Mouse (Mus musculus) neural tube, embryonic 15.5 days (tissue): Measurements from ENCODE around the gene Mpv17l2. TPM values are rescaled to one million over a fixed set of nuclear protein-coding genes. Genes with fewer than 3 reads are reported as not detected.

Source experiments
- ATAC-seq: fragments of 200-750 bp; cut with Nextera tagmentation; 2 replicates; pipeline ENCODE4 v1.8.0; 2017; ENCODE audit warnings: mild to moderate bottlenecking, moderate TSS enrichment, moderate library complexity; ENCODE audit not compliant: low FRiP score
- H3K27ac ChIP-seq: fragments of 300-500 bp; sonication (generic); replicated peaks from 2 replicates; pipeline ENCODE4 v1.5.1; 2015; ENCODE audit warnings: mild to moderate bottlenecking, inconsistent platforms
- H3K27me3 ChIP-seq: fragments of 300-500 bp; sonication (generic); replicated peaks from 2 replicates; pipeline ENCODE4 v1.6.1; 2015; ENCODE audit warnings: inconsistent platforms
- H3K36me3 ChIP-seq: fragments of 300-500 bp; sonication (generic); 2 replicates; pipeline ENCODE4 v1.6.1; 2015; ENCODE audit warnings: inconsistent platforms
- H3K4me1 ChIP-seq: fragments of 300-500 bp; sonication (generic); 2 replicates; pipeline ENCODE4 v1.6.1; 2015; ENCODE audit warnings: inconsistent platforms
- H3K4me2 ChIP-seq: fragments of 300-500 bp; sonication (generic); 2 replicates; pipeline ENCODE4 v1.6.1; 2015; ENCODE audit warnings: inconsistent platforms, mild to moderate bottlenecking, moderate library complexity
- H3K4me3 ChIP-seq: fragments of 300-500 bp; sonication (generic); replicated peaks from 2 replicates; pipeline ENCODE4 v1.5.1; 2015; ENCODE audit warnings: mild to moderate bottlenecking, inconsistent platforms
- H3K9ac ChIP-seq: fragments of 300-500 bp; sonication (generic); replicated peaks from 2 replicates; pipeline ENCODE4 v1.6.1; 2015; ENCODE audit warnings: mild to moderate bottlenecking, inconsistent platforms
- H3K9me3 ChIP-seq: fragments of 300-500 bp; sonication (generic); replicated peaks from 2 replicates; pipeline ENCODE4 v1.6.1; 2016; ENCODE audit warnings: inconsistent platforms
- WGBS: fragments of 180-500 bp; shearing (Covaris S2); methylation state at CpG from one replicate; pipeline ENCODE4 v1.1.7; 2015; ENCODE audit warnings: mixed read lengths; 5-methylcytosine and 5-hydroxymethylcytosine counted together
- polyA plus RNA-seq: library from polyadenylated mRNA; unstranded; fragments of >200 nt; fragmentation: Nextera tagmentation; extraction: Ambion mirVana; gene quantifications from 2 replicates; pipeline ENCODE4 v1.2.1, GENCODE M21; 2015

Mpv17l2 gene
- polyA plus RNA-seq, 1 experiment from 2014 or later = 43.5 TPM

- Histone ChIP-seq H3K36me3 (peaks cover 32% of the 10 kb centered on the region), H3K9me3 (no peaks in the 10 kb centered on the region), H3K27me3 (0 out of 2 replicates have a peak, but pooled peaks cover under 1% of the 10 kb centered on the region), H3K4me2 (peak overlapping the region; percentile 73), H3K4me3 (peak overlapping the region; percentile 69), H3K9ac (peak overlapping the region; percentile 78), H3K27ac (peak overlapping the region; percentile 92), H3K4me1 (peaks cover 54% of the 10 kb centered on the region)
- ATAC-seq = peak; percentile 69
- 10% methylated on average over 50 of the region's 50 CpGs for WGBS
Observed at GRCm38 (mm10) chr8:70754871-70755660, 5.7 kb downstream of the Mpv17l2 start.

- peaks cover 9% of the 10 kb centered on the region; the same call in 1 of the 2 replicates for H3K27me3 ChIP-seq
- peak within 1 kb of the TSS; percentile 92 for H3K27ac ChIP-seq
- no peaks in the 10 kb centered on the region for H3K9me3 ChIP-seq
- peak within 1 kb of the TSS; percentile 73 for H3K4me2 ChIP-seq
- H3K9ac ChIP-seq = peak within 1 kb of the TSS; percentile 78
- peak; percentile 97 for ATAC-seq
- 9% methylated on average over 37 of the region's 37 CpGs for WGBS
- peak within 1 kb of the TSS; percentile 69 for H3K4me3 ChIP-seq
- peaks cover 46% of the 10 kb centered on the region for H3K4me1 ChIP-seq
- peaks cover 32% of the 10 kb centered on the region for H3K36me3 ChIP-seq
Observed at GRCm38 (mm10) chr8:70754043-70754870, 6.5 kb downstream of the Mpv17l2 start, which contains the start of gene Rab3a. Gene Rab3a, plus strand, starts transcription at chr8:70754679.

GRCm38 (mm10) chr8:70753151-70753550 lies 7.6 kb downstream of the Mpv17l2 start:
- Histone ChIP-seq H3K4me3 (no peak overlapping the region), H3K27me3 (peaks cover 19% of the 10 kb centered on the region), H3K36me3 (peaks cover 24% of the 10 kb centered on the region), H3K9ac (0 out of 2 replicates have a peak overlapping the region, but pooled peaks have one; percentile 18), H3K4me1 (peaks cover 38% of the 10 kb centered on the region), H3K27ac (0 out of 2 replicates have a peak overlapping the region, but pooled peaks have one; percentile 92), H3K4me2 (peak overlapping the region; percentile 9), H3K9me3 (no peaks in the 10 kb centered on the region)
- no peak for ATAC-seq
- WGBS = 33% methylated on average over 21 of the region's 21 CpGs

GRCm38 (mm10) chr8:70752000-70752764 lies 8.6 kb downstream of the Mpv17l2 start:
- Histone ChIP-seq H3K9me3 (no peaks in the 10 kb centered on the region), H3K36me3 (peaks cover 15% of the 10 kb centered on the region), H3K27ac (0 out of 2 replicates have a peak overlapping the region, but pooled peaks have one; percentile 0), H3K9ac (no peak overlapping the region), H3K4me1 (peaks cover 30% of the 10 kb centered on the region), H3K4me2 (no peak overlapping the region), H3K27me3 (peaks cover 28% of the 10 kb centered on the region), H3K4me3 (no peak overlapping the region)
- WGBS = 38% methylated on average over 11 of the region's 11 CpGs
- ATAC-seq = no peak

GRCm38 (mm10) chr8:70750128-70750680 lies 10.5 kb downstream of the Mpv17l2 start:
- Histone ChIP-seq H3K9me3 (no peaks in the 10 kb centered on the region), H3K4me1 (peaks cover 11% of the 10 kb centered on the region), H3K4me3 (no peak overlapping the region), H3K27me3 (peaks cover 47% of the 10 kb centered on the region), H3K4me2 (no peak overlapping the region), H3K27ac (no peak overlapping the region), H3K36me3 (no peaks in the 10 kb centered on the region), H3K9ac (no peak overlapping the region)
- no peak for ATAC-seq
- WGBS = 91% methylated on average over 13 of the region's 13 CpGs

GRCm38 (mm10) chr8:70749097-70749674 lies 11.6 kb downstream of the Mpv17l2 start:
- no peaks in the 10 kb centered on the region for H3K9me3 ChIP-seq
- ATAC-seq = no peak
- H3K9ac ChIP-seq = no peak overlapping the region
- no peak overlapping the region for H3K4me3 ChIP-seq
- peaks cover 58% of the 10 kb centered on the region for H3K27me3 ChIP-seq
- no peak overlapping the region for H3K27ac ChIP-seq
- H3K36me3 ChIP-seq = no peaks in the 10 kb centered on the region
- 84% methylated on average over 19 of the region's 19 CpGs for WGBS
- no peak overlapping the region for H3K4me2 ChIP-seq
- peaks cover 10% of the 10 kb centered on the region for H3K4me1 ChIP-seq

- Histone ChIP-seq H3K9ac (no peak overlapping the region), H3K4me1 (peaks cover 17% of the 10 kb centered on the region), H3K27ac (no peak overlapping the region), H3K27me3 (peaks cover 65% of the 10 kb centered on the region), H3K9me3 (no peaks in the 10 kb centered on the region), H3K4me2 (no peak overlapping the region), H3K4me3 (no peak overlapping the region), H3K36me3 (no peaks in the 10 kb centered on the region)
- no peak for ATAC-seq
- WGBS = 89% methylated on average over 23 of the region's 23 CpGs
Observed at GRCm38 (mm10) chr8:70748246-70749096, 12.3 kb downstream of the Mpv17l2 start.

GRCm38 (mm10) chr8:70747211-70747890 lies 13.4 kb downstream of the Mpv17l2 start:
- H3K4me1 ChIP-seq = peaks cover 18% of the 10 kb centered on the region
- no peak overlapping the region for H3K4me3 ChIP-seq
- H3K4me2 ChIP-seq = no peak overlapping the region
- no peak for ATAC-seq
- peaks cover 76% of the 10 kb centered on the region for H3K27me3 ChIP-seq
- H3K9ac ChIP-seq = no peak overlapping the region
- no peaks in the 10 kb centered on the region for H3K9me3 ChIP-seq
- no peak overlapping the region for H3K27ac ChIP-seq
- H3K36me3 ChIP-seq = no peaks in the 10 kb centered on the region
- WGBS = 86% methylated on average over 18 of the region's 18 CpGs

- peaks cover 18% of the 10 kb centered on the region for H3K4me1 ChIP-seq
- peaks cover 83% of the 10 kb centered on the region for H3K27me3 ChIP-seq
- H3K36me3 ChIP-seq = no peaks in the 10 kb centered on the region
- 77% methylated on average over 9 of the region's 9 CpGs for WGBS
- no peak overlapping the region for H3K9ac ChIP-seq
- ATAC-seq = no peak
- no peak overlapping the region for H3K4me3 ChIP-seq
- no peak overlapping the region for H3K27ac ChIP-seq
- no peaks in the 10 kb centered on the region for H3K9me3 ChIP-seq
- H3K4me2 ChIP-seq = no peak overlapping the region
Observed at GRCm38 (mm10) chr8:70746676-70747075, 14.1 kb downstream of the Mpv17l2 start.
